Mouse (Mus musculus) R1 (cell line): Measurements from ENCODE around the gene Fli1.

Experiments
- DNase-seq: peaks from one replicate; pipeline ENCODE4 v3.0.0-alpha.2; 2018; ENCODE audit warnings: low read depth, low spot score

Gene Fli1

DNA sequence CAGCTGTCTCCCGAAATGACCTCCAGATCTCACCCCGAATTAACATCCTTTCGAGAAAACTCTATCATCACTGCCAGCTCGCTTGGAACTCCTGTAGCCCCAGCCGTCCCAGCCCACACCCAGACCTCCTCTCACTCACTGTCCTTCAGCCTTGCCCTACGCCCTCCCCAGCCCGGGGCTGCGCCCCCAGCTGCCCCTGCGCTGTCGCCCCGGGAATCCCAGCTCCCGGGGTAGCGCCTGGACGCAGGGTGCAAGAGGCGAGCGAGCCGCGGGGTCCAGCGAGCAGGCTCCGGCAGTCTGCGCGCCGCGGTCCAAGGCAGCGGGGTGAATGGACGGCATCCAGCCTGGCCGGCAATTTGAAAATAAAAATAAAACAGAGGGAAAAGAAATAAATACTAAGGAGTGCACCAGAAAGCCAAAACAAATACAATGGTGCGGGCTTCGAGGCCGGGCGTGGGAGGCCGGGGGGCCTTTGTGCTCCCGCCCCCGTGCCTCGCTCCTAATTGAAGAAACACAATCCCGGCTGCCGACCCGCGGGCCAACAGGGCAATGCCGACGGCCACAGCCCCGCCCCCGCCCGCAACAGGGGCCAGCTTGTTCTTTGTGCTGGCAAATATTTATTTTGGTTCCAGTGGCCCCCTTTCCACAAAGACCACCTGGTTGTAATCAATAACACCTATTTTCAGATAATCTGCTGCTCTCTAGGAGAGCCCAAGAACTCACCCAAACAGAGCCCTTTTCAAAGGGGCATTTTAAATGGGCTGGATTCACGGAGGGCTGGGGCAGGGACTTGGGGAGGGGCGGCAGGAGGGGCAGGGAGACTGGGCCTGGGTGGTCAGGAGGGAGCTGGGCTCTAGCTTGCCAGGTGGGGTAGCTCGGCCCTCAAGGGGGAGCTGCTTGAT, 133.3 kb downstream of the Fli1 start:
- peak; percentile 25 for DNase-seq

DNA sequence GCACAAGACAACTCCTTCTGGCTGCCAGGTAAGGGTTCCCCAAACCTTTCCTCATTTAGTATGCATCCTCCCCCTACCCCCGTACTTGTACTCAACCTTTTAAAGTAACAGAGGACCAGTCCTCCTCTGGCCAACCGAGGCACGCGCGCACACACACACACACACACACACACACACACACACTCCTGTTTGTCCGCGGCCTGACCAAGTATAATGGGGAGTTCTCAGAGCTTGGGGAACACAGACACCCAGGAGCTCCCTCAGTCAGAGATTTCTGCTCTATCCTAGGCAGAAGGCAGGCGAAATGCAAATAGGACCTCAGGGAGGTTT, 134.0 kb downstream of the Fli1 start:
- no peak for DNase-seq

DNA sequence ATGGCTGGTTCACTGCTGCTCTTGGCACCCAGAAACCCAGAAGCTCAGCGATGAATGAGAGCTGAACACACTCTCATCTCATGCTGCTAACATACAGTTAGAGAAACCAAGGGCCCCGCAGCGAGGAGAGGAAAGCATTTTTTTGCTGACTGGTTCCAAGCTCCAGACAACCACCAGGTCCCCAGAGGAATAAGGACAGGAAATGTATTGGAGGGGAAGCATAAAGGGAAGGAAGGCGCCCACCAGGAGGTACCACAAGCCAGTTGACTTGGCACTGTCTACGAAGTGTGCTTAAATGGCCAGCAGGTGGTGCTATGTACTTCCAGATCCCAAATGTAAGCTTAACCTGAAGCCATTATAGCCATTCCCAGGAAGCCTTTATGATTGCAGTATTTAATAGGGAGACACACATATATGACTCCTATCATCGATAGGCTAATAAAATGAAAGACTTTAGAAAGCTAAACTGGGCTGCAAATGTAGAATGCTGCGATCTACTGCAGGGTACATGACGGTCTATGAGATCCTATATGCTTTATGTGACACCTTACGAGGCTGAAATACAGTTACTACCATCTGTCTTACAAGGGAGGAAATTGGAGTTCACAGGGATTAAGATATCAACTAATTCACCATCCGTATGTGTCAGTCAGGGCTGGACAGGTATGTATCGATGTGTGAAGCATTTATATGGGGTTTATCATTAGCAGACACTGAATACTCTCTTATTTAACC, 137.3 kb downstream of the Fli1 start:
- DNase-seq = peak; percentile 83

DNA sequence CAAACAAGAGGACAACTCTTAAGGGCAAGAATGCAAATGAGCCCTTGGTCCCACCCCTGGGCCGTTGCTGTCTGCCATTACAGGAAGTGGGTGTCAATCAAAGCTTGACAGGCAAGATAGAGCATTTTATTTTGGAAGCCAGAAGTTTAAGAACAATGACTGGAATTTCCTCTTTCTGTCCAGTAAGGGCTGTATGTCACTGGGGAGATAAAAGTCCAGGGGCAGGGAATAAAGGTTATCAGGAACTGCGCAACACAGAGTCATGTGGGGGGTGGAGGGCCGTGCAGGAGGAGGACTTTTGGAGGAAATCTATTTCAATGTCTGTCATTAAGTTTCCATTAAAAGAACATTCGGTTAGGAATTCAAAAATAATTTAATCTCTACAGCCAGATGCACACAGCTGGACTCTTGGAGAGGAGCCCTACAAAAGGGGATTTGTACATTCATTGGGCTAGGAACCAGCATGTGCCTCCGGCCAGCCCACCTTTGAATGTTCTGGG, 141.9 kb downstream of the Fli1 start:
- DNase-seq = no peak

DNA sequence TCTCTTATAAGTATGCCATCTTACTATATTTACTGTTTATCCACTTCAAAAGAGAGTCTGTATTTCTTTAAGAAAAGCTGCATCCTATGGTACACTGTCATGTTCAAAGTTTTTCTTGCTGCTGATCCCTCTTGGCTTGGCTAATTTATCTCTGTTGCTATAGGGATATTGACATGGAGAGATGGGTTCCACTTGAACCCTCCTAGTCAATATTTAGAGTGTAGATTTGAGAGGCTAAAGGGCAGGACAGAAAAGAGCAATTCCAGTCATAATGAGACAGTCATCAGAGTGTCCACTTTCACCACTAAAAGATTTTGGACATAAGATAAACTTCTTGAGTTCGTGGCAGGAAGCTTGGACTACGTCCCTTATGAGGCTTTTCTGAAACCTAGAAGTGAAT, 142.4 kb downstream of the Fli1 start:
- no peak for DNase-seq

DNA sequence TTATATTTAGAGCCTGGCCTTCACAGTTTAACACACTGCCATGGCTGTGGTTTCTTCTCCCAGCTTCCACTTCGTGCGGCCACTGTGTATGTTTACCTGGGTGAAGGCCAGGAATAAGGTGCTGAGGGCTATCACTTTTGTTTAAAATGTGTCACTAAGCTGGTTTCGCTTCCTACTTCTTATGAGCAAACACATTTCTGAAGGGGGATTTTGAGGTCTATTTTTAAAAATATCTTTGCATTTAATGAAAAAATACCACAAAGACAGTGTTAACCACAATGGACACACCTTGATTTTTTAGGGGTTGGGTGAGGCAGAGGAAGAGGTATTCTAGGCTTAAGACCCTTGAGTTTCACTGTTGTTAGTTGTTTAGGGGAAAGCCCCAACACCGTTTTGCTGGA, 147.9 kb downstream of the Fli1 start:
- DNase-seq = no peak

DNA sequence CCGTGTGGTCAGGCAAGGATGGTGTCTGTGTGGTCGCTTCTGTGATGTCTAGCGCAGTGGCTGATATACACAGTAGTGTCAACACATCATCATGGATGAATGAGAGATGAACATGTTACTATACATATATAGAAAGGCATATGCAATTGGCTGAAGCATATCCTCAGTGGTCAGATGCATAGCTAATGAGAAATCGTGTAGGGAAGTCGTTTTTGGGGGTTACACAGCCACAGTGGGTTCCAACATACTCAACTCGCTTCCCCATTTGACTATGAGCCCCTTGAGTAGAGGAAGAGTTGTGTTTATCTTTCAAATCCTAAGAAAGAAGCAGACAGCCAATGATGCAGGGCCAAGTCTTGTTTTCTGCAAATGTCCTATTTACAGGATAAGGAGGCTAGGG, 149.9 kb downstream of the Fli1 start:
- DNase-seq = no peak

DNA sequence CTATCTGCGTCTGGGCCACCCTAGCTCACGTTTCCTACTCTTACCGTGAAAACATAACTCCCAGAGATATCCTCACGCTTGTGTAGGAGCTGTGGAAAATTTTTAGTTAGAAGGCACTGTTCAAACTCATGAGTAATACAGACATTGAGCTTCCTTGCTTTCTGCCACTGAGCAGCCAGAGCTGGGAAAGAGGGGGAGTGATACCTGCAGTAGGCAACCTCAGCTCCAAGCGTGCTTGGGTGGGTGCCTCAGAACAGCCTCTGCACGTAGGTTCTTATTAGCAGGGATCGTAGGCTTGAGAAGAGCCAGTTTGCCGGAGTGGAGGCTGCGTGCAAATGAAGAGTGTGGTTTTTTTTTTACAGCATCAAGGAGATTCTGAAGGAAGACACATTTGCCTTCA, 151.0 kb downstream of the Fli1 start:
- no peak for DNase-seq

DNA sequence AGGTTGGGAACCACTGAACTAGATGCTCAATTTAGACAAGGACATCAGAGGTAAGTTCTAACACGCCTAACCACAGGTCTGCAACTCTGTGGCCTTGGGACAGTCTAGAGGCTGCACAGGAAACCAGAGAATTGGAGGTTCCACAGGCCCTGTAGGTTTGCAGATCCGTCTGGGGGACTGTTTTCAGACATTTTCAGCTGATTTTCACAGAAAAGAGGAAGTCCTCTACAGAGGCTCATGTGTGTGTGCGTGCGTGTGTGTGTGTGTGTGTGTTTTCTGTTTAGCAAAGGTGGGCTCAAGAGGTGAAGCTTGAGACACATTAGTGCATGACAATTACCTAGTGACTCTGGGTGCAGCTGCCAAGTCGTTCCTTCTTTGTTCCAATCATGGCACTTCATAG, 151.6 kb downstream of the Fli1 start:
- no peak for DNase-seq

DNA sequence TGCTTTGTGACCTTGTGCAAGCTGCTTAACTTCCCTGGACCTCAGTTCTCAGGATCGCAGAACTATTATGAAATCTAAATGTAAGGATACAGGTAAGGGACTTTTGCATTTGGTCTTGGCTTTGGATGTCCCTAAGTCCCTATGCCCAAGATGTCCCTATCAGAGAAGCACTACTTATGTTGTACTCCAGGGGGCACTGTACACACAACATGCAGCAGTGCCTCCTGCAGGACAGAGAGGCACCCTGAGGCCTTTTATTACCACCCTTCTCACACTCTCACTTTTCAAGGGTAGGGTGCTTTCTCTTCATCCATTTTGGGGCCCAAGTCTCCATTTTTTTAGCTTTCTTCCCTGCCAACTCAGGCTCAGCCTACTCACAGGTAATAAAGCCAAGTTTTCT, 154.5 kb downstream of the Fli1 start:
- DNase-seq = peak; percentile 72

DNA sequence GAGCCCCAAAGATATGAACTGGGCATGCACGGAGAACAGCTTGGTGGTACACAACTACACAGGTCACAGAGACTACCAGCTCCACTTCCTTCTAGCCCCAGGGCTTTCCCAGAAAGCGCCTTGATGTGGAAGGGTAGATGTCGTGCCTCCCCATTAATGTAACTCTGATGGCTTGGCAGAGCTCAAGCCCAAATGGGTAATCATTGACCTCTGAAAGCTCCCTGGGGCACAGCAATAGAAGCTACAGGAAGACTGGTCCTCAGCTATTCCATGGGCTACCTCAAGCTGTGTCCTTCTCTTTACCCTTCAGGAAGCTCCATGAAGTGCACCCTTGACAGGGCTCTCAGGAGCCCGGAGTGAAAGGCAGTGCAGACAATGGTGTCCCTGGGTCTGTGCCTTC, 157.8 kb downstream of the Fli1 start:
- DNase-seq = no peak

DNA sequence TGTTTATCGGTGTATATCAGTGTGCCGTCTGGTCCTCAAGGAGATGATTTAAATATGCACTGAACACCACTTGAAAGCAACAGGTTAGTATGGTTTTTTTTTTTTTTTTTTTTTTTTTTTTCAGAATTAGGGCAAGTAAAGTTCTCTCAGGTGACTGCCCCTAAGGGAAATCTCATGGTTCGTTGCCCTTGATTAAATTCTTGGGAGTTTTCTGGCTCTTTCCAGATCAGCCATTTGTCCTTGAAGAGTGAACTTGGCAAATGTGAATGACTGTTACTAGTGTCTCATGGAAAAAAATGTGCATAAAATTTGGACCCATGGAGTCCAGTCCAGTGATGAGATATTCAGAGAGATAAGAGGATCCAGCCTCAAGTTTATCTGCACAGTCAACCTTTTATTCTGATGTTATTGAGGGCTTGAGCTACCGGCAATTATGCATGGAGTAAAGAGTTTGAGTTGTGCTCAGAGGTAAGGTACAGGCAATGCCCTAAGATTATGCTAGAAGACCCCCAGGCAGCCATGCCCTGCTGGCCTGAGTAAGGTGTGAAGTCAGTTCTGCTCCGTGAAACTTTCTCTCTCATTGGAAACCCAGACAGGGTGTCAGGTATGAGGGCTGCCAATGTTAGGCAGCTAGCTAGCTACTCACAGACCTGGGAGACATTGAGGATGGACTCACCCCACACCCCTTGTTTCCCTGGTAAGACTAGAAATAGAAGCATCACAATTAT, 165.6 kb downstream of the Fli1 start:
- no peak for DNase-seq

DNA sequence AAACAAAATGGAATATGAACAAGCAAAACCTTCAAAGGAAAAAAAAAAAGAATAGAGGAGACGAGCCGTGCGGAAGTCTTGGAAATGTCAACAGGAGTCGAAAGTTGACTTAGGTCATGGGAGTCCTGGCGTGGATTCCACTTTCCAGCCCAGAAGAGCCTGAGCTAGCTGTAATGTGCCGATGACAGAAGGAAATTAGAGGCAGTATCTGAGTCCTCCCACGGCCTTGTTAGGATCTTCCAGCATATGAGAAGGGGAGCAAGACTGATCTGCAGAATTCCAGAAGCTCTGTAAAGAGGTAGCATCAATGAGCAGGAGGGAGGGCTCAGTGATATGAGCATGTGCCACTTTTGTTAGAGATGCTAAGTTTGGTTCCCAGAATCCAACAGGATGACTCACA, 166.6 kb downstream of the Fli1 start:
- no peak for DNase-seq

DNA sequence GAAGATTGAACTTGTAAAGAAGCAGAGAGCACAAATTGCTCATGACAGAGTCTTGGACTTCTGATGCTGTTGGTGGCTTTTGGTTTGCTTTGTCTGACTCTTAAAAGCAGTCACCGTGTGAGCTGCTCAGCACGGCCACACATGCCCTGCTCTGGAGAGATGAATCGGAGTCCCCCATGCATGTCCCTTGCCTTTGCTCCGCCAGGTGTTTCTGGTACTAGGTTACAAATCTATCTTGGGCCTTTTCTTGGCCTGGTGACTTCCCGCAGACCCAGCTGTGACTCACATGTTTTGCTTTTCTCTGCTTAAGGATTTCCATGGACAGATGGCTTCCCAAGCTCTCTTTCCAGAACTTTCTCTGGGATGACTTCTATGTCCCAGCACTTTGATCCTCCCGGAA, 169.0 kb downstream of the Fli1 start:
- DNase-seq = no peak
